Mouse (Mus musculus): ENCODE measurements around the gene Hmox1. TPM values are rescaled to one million over a fixed set of nuclear protein-coding genes. Genes with fewer than 3 reads are reported as not detected.

The Hmox1 gene
- polyA plus RNA-seq, 1 experiment: 10.9 TPM

GRCm38 (mm10) chr8:75078851-75079250, 14.6 kb upstream of the Hmox1 start:
- Histone ChIP-seq H3K27me3 (ENCODE audit: control insufficient read depth, insufficient read depth, low read length) (no peaks in the 10 kb centered on the region), H3K36me3 (ENCODE audit: control insufficient read depth, insufficient read depth, low read length) (no peaks in the 10 kb centered on the region), H3K4me3 (ENCODE audit: control insufficient read depth, low read depth, low read length) (no peak overlapping the region), H3K27ac (ENCODE audit: control insufficient read depth, insufficient read depth, low read depth, low read length) (no peak overlapping the region), H3K4me1 (ENCODE audit: control insufficient read depth, insufficient read depth, low read length) (peaks cover 4% of the 10 kb centered on the region)
- TF ChIP-seq CTCF (IDR thresholded peaks at IDR 0.05; ENCODE audit: control insufficient read depth, insufficient read depth, insufficient replicate concordance, low read depth, low read length) (no peak), POLR2A (IDR thresholded peaks at IDR 0.05; ENCODE audit: control insufficient read depth, low read depth, low read length) (no peak)

DNA sequence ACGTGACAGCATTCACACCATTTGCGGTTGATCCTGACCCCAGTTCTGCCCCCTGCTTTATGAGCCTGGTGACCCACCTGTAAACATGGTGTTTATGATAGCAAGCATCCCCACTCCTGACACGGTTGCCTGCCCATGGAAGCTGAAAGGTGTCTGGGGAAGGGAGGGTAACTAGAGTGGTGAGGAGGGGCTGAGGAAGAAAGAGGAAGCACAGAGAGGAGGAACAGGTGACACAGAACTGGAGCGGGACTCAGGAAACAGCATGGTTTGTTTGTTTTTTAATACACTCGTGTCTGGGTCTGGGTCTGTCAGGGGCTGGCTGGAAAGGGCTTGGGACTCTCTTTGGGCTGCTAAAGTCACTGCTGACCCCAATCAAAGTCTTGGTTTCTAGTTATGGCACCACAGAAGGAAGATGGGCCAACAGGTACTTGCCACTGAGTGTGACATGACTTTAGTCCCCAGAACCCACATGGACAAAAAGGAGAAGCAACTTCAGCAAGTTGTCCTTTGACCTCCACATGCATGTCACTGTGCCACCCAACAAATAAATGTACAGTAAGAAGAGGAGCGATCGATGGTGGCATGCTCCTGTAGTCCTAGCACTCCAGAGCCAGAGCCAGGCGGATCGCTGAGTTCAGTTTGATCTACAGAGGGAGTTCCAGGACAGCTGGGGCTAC, 11.9 kb upstream of the Hmox1 start:
- no peak for TF ChIP-seq POLR2A (IDR thresholded peaks at IDR 0.05; ENCODE audit: control insufficient read depth, low read depth, low read length)
- no peak for TF ChIP-seq CTCF (IDR thresholded peaks at IDR 0.05; ENCODE audit: control insufficient read depth, insufficient read depth, insufficient replicate concordance, low read depth, low read length)
- Histone ChIP-seq H3K36me3 (ENCODE audit: control insufficient read depth, insufficient read depth, low read length) (no peaks in the 10 kb centered on the region), H3K27ac (ENCODE audit: control insufficient read depth, insufficient read depth, low read depth, low read length) (no peak overlapping the region), H3K4me1 (ENCODE audit: control insufficient read depth, insufficient read depth, low read length) (peaks cover 4% of the 10 kb centered on the region), H3K4me3 (ENCODE audit: control insufficient read depth, low read depth, low read length) (no peak overlapping the region), H3K27me3 (ENCODE audit: control insufficient read depth, insufficient read depth, low read length) (no peaks in the 10 kb centered on the region)

DNA sequence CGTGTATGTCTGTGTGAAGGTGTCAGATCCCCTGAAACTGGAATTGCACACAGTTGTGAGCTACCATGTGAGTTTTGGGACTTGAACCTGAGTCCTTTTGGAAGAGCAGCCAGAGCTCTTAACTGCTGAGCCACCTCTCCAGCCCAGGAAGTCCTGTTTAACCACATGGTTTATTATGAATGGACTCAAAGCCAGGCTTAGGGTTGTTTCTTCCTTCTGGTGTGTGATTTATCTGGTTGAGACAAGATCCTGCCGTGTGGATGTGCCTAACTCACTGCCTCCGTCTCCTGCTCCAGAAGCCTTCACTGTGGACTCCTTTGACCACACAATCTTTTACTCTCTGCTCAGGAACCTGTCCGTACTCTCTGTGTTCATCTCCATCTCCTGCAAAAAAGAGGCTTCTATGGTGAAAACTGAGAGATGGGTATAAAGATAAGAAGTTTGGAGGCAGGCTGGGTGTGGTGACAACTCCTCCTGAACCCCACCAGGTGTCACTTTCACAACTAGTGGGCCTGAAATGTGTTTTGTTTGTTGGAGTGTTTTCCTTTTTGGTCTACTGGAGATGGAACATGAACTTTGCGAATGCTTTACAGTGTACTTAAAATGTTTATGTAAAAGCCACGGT, 11.1 kb upstream of the Hmox1 start:
- peaks cover 4% of the 10 kb centered on the region for H3K4me1 ChIP-seq (ENCODE audit: control insufficient read depth, insufficient read depth, low read length)
- no peaks in the 10 kb centered on the region for H3K36me3 ChIP-seq (ENCODE audit: control insufficient read depth, insufficient read depth, low read length)
- TF ChIP-seq POLR2A (IDR thresholded peaks at IDR 0.05; ENCODE audit: control insufficient read depth, low read depth, low read length) (no peak), CTCF (IDR thresholded peaks at IDR 0.05; ENCODE audit: control insufficient read depth, insufficient read depth, insufficient replicate concordance, low read depth, low read length) (no peak)
- H3K4me3 ChIP-seq (ENCODE audit: control insufficient read depth, low read depth, low read length): no peak overlapping the region
- no peak overlapping the region for H3K27ac ChIP-seq (ENCODE audit: control insufficient read depth, insufficient read depth, low read depth, low read length)
- no peaks in the 10 kb centered on the region for H3K27me3 ChIP-seq (ENCODE audit: control insufficient read depth, insufficient read depth, low read length)

GRCm38 (mm10) chr8:75083846-75084245, 9.6 kb upstream of the Hmox1 start:
- Histone ChIP-seq H3K4me3 (ENCODE audit: control insufficient read depth, low read depth, low read length) (peak overlapping the region; percentile 59), H3K27ac (ENCODE audit: control insufficient read depth, insufficient read depth, low read depth, low read length) (peak overlapping the region; percentile 59; the same call in 1 of the 2 replicates), H3K36me3 (ENCODE audit: control insufficient read depth, insufficient read depth, low read length) (no peaks in the 10 kb centered on the region)

GRCm38 (mm10) chr8:75084382-75085064, 8.9 kb upstream of the Hmox1 start:
- no peak for TF ChIP-seq POLR2A (IDR thresholded peaks at IDR 0.05; ENCODE audit: control insufficient read depth, low read depth, low read length)
- no peak for TF ChIP-seq CTCF (IDR thresholded peaks at IDR 0.05; ENCODE audit: control insufficient read depth, insufficient read depth, insufficient replicate concordance, low read depth, low read length)
- Histone ChIP-seq H3K27me3 (ENCODE audit: control insufficient read depth, insufficient read depth, low read length) (no peaks in the 10 kb centered on the region), H3K4me3 (ENCODE audit: control insufficient read depth, low read depth, low read length) (no peak overlapping the region), H3K27ac (ENCODE audit: control insufficient read depth, insufficient read depth, low read depth, low read length) (no peak overlapping the region), H3K4me1 (ENCODE audit: control insufficient read depth, insufficient read depth, low read length) (peaks cover 5% of the 10 kb centered on the region), H3K36me3 (ENCODE audit: control insufficient read depth, insufficient read depth, low read length) (no peaks in the 10 kb centered on the region)

More at GRCm38 (mm10) chr8:75083846-75084245, 9.6 kb upstream of the Hmox1 start:
- no peaks in the 10 kb centered on the region for H3K27me3 ChIP-seq (ENCODE audit: control insufficient read depth, insufficient read depth, low read length)
- TF ChIP-seq CTCF (IDR thresholded peaks at IDR 0.05; ENCODE audit: control insufficient read depth, insufficient read depth, insufficient replicate concordance, low read depth, low read length) (no peak), POLR2A (IDR thresholded peaks at IDR 0.05; ENCODE audit: control insufficient read depth, low read depth, low read length) (no peak)
- H3K4me1 ChIP-seq (ENCODE audit: control insufficient read depth, insufficient read depth, low read length): peaks cover 4% of the 10 kb centered on the region

DNA sequence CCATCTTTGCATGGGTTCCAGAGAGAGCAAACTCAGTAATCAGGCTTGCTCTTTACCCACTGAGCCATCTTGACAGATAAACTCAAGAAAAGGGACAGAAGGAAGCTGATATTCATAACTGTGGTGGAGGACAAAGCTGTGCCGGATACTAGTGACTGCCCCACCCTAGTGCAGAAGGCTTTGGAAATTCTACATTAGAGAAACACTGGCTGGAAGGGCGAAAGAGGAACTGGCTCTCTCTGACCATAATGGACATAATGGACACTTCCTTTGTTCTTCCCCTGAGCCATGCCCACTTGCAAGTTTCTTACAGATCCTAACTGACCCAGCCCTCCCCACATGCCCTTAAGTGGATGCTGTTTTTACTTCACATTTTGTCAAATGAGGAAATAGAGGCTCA, 7.4 kb upstream of the Hmox1 start:
- Histone ChIP-seq H3K27me3 (ENCODE audit: control insufficient read depth, insufficient read depth, low read length) (no peaks in the 10 kb centered on the region), H3K4me3 (ENCODE audit: control insufficient read depth, low read depth, low read length) (no peak overlapping the region), H3K27ac (ENCODE audit: control insufficient read depth, insufficient read depth, low read depth, low read length) (no peak overlapping the region), H3K4me1 (ENCODE audit: control insufficient read depth, insufficient read depth, low read length) (peaks cover 8% of the 10 kb centered on the region), H3K36me3 (ENCODE audit: control insufficient read depth, insufficient read depth, low read length) (no peaks in the 10 kb centered on the region)
- TF ChIP-seq CTCF (IDR thresholded peaks at IDR 0.05; ENCODE audit: control insufficient read depth, insufficient read depth, insufficient replicate concordance, low read depth, low read length): no peak
- no peak for TF ChIP-seq POLR2A (IDR thresholded peaks at IDR 0.05; ENCODE audit: control insufficient read depth, low read depth, low read length)

DNA sequence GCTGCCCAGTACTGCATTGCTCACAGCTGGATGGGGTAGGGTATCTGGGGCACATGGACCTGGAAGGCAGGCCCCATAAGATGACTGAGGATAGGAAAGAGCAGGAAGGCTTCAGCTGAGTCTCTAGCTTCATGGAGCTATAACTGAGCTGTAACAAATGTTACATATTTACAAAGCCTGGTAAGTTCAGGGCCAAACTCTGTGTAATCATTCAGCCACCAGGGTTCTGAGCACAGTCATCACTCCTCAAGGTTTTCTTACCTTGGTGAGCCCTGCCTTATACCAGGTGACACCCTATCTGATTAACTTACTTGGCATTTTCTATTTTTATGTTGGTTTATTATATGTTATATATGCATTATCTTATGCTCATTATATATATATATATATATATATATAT, 6.3 kb upstream of the Hmox1 start:
- H3K4me3 ChIP-seq (ENCODE audit: control insufficient read depth, low read depth, low read length): no peak overlapping the region
- H3K27me3 ChIP-seq (ENCODE audit: control insufficient read depth, insufficient read depth, low read length): no peaks in the 10 kb centered on the region
- peaks cover 8% of the 10 kb centered on the region for H3K4me1 ChIP-seq (ENCODE audit: control insufficient read depth, insufficient read depth, low read length)
- no peak overlapping the region for H3K27ac ChIP-seq (ENCODE audit: control insufficient read depth, insufficient read depth, low read depth, low read length)
- no peak for TF ChIP-seq CTCF (IDR thresholded peaks at IDR 0.05; ENCODE audit: control insufficient read depth, insufficient read depth, insufficient replicate concordance, low read depth, low read length)
- TF ChIP-seq POLR2A (IDR thresholded peaks at IDR 0.05; ENCODE audit: control insufficient read depth, low read depth, low read length): no peak
- no peaks in the 10 kb centered on the region for H3K36me3 ChIP-seq (ENCODE audit: control insufficient read depth, insufficient read depth, low read length)
